Mouse (Mus musculus) ES-Bruce4 (cell line): ENCODE data around the gene Elf4. TPM values are rescaled to one million over a fixed set of nuclear protein-coding genes. Genes with fewer than 3 reads are reported as not detected.

ENCODE experiments used
- H3K27ac ChIP-seq: 2 replicates; pipeline ENCODE4 v1.5.1; 2012; ENCODE audit warnings: low read length, inconsistent platforms; ENCODE audit not compliant: insufficient read depth
- H3K27me3 ChIP-seq: 2 replicates; pipeline ENCODE4 v1.6.1; 2012; ENCODE audit warnings: mild to moderate bottlenecking, low read length, inconsistent platforms; ENCODE audit not compliant: control insufficient read depth, poor library complexity, insufficient read depth, severe bottlenecking
- H3K36me3 ChIP-seq: 2 replicates; pipeline ENCODE4 v1.6.1; 2012; ENCODE audit warnings: inconsistent platforms, mild to moderate bottlenecking, low read length, moderate library complexity; ENCODE audit not compliant: control insufficient read depth, poor library complexity, insufficient read depth, severe bottlenecking
- H3K4me1 ChIP-seq: one replicate; pipeline ENCODE4 v1.8.1; 2011; ENCODE audit warnings: low read length; ENCODE audit not compliant: control insufficient read depth, insufficient read depth
- H3K4me3 ChIP-seq: 2 replicates; pipeline ENCODE4 v1.5.1; 2011; ENCODE audit warnings: low read depth, mild to moderate bottlenecking, low read length
- H3K9ac ChIP-seq: 2 replicates; pipeline ENCODE4 v1.6.1; 2012; ENCODE audit warnings: low read depth, mild to moderate bottlenecking, inconsistent platforms; ENCODE audit not compliant: poor library complexity, severe bottlenecking
- H3K9me3 ChIP-seq: replicated peaks from 2 replicates; pipeline ENCODE4 v1.6.1; 2012; ENCODE audit warnings: mild to moderate bottlenecking, low read length, inconsistent platforms; ENCODE audit not compliant: control insufficient read depth, poor library complexity, insufficient read depth, severe bottlenecking
- CTCF ChIP-seq: IDR thresholded peaks from one replicate; pipeline ENCODE4 v1.8.1; 2011; ENCODE audit warnings: low read depth, low read length
- EP300 ChIP-seq: IDR thresholded peaks from 2 replicates; pipeline ENCODE4 v1.6.1; 2011; ENCODE audit warnings: low read depth, low read length; ENCODE audit not compliant: insufficient read depth
- POLR2A ChIP-seq: IDR thresholded peaks from one replicate; pipeline ENCODE4 v1.8.1; 2011; ENCODE audit warnings: low read length; ENCODE audit not compliant: insufficient read depth
- polyA plus RNA-seq: library from polyadenylated mRNA; stranded (reverse); fragments of >200 nt; gene quantifications from 2 replicates; pipeline ENCODE4 v1.2.4, GENCODE M21; 2011; ENCODE audit warnings: low read depth; ENCODE audit not compliant: missing spikeins, insufficient read depth, insufficient read length

Gene Elf4
- polyA plus RNA-seq, 1 experiment = 6.1 TPM

DNA sequence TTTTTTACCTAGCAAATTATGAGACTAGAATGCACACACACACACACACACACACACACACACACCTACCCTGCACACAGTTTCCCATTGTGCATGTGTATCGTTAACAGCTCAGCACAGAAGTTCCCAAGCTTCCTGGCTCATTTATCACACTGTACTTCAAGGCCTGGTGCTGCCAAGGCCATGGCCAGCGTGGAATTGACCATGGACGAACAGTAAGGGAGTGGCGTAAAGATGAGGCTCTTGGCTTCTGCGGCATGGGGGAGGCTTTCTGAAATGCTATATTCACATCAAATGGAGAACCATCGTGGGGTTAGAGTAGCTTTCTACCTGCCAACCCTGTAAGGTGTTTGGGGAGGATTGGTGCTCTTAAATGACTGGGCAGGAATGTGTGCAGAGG, 1.5 kb upstream of the Elf4 start:
- no peaks in the 10 kb centered on the region for H3K27me3 ChIP-seq
- H3K9me3 ChIP-seq = no peaks in the 10 kb centered on the region
- no peak overlapping the region for H3K27ac ChIP-seq
- no peak for TF ChIP-seq POLR2A
- no peak for TF ChIP-seq CTCF
- no peak for TF ChIP-seq EP300
- H3K4me3 ChIP-seq = no peak overlapping the region
- H3K4me1 ChIP-seq = peaks cover 5% of the 10 kb centered on the region
- no peaks in the 10 kb centered on the region for H3K36me3 ChIP-seq
- H3K9ac ChIP-seq = no peak overlapping the region

DNA sequence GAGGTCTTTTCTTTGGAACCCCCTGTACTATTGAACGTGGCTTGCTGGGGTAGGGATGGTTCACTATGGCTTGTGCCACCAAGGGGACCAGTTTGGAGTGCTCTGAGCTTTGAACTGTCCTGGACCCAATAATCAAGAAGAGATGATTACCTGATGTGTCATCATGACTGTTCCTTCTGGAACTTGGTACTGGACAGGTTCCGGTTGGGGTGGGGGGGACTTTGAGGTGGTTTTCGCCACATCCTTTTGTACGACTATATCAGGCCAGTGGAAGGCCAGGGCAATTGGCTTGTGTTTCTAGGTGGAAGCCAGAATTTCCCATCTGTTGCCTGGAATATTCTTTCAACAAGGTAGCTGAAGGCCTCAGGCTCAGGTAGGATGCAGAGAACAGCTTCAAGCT, 704 bp upstream of the Elf4 start:
- Histone ChIP-seq H3K9ac (peak overlapping the region; percentile 49; the same call in 1 of the 2 replicates), H3K4me1 (peaks cover 7% of the 10 kb centered on the region), H3K36me3 (no peaks in the 10 kb centered on the region), H3K27ac (peak overlapping the region; percentile 6; the same call in 1 of the 2 replicates), H3K4me3 (no peak overlapping the region), H3K27me3 (no peaks in the 10 kb centered on the region), H3K9me3 (no peaks in the 10 kb centered on the region)
- TF ChIP-seq CTCF (no peak), EP300 (no peak), POLR2A (no peak)

DNA sequence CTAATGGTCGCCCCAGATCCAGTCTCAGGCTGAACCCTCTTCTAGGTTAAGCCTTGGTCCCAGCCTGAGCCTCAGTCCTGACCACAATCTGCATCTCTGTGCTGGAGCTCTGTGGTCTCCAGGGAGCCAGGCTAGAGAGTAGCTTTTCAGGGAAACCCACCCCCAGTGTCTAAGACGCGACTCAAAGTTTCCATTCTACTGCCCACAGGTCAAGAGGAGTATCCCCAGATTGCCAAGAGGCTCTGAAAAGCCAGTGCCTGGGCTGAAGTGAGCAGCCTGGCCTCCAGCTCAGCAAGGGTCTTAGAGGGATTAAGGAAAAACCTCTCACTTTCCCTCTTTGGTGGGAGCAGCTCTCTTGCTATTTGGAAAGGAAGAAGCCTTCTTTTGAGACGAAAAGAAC, 635 bp downstream of the Elf4 start:
- H3K27ac ChIP-seq = no peak overlapping the region
- H3K36me3 ChIP-seq = no peaks in the 10 kb centered on the region
- TF ChIP-seq EP300 (no peak), POLR2A (no peak), CTCF (no peak)
- H3K9ac ChIP-seq = peak overlapping the region; percentile 21; the same call in 1 of the 2 replicates
- no peaks in the 10 kb centered on the region for H3K27me3 ChIP-seq
- H3K9me3 ChIP-seq = no peaks in the 10 kb centered on the region
- H3K4me1 ChIP-seq = peaks cover 7% of the 10 kb centered on the region
- H3K4me3 ChIP-seq = peak overlapping the region; percentile 46

DNA sequence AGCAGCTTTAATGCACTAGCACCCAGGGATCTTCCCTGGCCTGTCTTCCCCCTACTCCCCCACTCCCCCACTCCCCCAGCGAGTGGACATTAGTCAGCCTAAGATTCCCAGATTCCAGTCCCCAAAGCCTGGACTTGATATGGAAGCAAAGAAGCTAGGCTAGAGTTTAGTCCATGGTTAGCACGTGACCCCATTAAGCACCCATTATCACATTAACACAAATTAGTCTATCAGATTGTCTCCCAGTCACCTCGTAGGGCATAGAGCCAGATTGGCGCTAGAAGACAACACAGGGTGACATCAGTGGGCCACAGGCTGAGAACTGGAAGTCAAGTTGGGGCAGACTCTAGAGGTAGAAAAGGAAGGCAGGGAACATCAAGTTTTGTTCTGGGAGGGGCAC, 1.9 kb downstream of the Elf4 start:
- Histone ChIP-seq H3K4me1 (peaks cover 7% of the 10 kb centered on the region), H3K27me3 (no peaks in the 10 kb centered on the region), H3K27ac (no peak overlapping the region), H3K9me3 (no peaks in the 10 kb centered on the region), H3K4me3 (no peak overlapping the region), H3K9ac (no peak overlapping the region), H3K36me3 (no peaks in the 10 kb centered on the region)
- TF ChIP-seq CTCF (no peak), EP300 (no peak), POLR2A (no peak)

DNA sequence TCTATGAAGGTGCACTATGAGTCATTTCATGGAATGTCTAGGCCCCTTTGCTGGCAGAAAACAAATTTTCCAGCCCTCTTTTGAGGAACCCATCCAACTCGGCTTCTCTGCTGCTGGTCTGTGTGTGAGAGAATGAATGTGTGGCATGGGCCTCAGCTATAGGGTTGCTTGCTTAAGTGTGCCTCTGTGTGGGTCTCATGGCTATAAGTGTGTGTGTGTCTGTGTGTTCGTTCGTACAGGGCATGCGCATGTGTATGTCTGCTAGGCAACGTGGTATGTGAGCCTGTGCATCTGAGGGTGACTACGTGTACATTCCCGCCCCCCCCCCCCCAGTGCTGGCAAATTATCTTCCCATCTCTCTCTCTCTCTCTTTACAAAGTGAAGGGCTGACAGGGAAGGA, 2.4 kb downstream of the Elf4 start:
- TF ChIP-seq CTCF = no peak
- TF ChIP-seq POLR2A = no peak
- TF ChIP-seq EP300 = no peak
- no peaks in the 10 kb centered on the region for H3K27me3 ChIP-seq
- H3K9me3 ChIP-seq = no peaks in the 10 kb centered on the region
- H3K4me3 ChIP-seq = no peak overlapping the region
- H3K4me1 ChIP-seq = peaks cover 7% of the 10 kb centered on the region
- H3K9ac ChIP-seq = no peak overlapping the region
- no peaks in the 10 kb centered on the region for H3K36me3 ChIP-seq
- H3K27ac ChIP-seq = no peak overlapping the region

DNA sequence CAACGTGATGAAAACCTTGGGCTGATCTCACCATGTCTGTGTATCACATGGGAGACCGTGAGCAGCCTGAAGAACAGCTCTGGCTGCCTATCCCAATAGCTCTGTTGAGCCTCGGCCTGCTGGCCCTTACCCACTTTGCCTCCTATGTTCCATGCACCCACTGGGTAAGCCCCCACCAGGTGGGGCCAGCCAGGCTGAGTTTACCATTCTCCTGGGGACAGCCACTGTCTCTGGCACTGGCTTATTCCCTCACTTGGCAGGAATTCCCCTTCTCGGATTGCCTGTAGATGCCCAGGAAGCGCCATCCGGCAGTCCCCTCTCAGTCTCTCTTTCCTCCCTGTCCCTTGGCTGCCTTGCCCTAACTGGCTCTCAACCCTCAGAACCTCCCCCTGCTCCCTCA, 6.0 kb downstream of the Elf4 start:
- H3K4me3 ChIP-seq = no peak overlapping the region
- no peak overlapping the region for H3K27ac ChIP-seq
- H3K27me3 ChIP-seq = peaks cover 9% of the 10 kb centered on the region
- TF ChIP-seq EP300 (no peak), POLR2A (no peak), CTCF (no peak)
- H3K4me1 ChIP-seq = peaks cover 5% of the 10 kb centered on the region
- no peaks in the 10 kb centered on the region for H3K9me3 ChIP-seq
- H3K9ac ChIP-seq = no peak overlapping the region
- H3K36me3 ChIP-seq = no peaks in the 10 kb centered on the region
